Mouse (Mus musculus): Measurements from ENCODE around the gene Tfpi. TPM values are rescaled to one million over a fixed set of nuclear protein-coding genes. Genes with fewer than 3 reads are reported as not detected.

Tfpi gene
- polyA plus RNA-seq, 1 experiment: 2.4 TPM

DNA sequence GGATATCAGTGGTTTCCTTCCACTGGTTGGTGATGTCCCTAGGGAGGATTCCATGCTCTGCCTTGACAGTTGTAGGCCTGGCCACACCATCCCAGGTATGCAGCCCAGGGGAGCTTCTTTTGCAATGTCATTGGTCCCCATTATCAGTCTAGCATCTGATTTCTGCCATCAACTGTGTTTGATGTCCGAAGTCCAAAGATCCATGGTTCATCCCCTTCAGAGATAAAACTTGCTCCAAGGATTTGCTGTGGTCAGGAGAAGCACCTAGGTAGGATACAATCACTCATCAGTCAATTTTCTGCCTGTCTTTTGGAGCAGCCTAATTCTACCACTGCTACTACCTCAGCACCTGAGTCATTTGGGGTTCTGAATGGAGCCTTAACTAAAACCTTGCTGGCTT lies 15.1 kb upstream of the Tfpi start:
- Histone ChIP-seq H3K27ac (ENCODE audit: insufficient read depth, low read length) (no peak overlapping the region), H3K4me1 (ENCODE audit: control insufficient read depth, insufficient read depth, low read length) (no peaks in the 10 kb centered on the region), H3K27me3 (ENCODE audit: control insufficient read depth, insufficient read depth, low read length) (no peaks in the 10 kb centered on the region), H3K4me3 (replicated peaks; ENCODE audit: insufficient read depth, low read depth, low read length) (no peak overlapping the region)
- WGBS: 61% methylated on average over 1 of the region's 1 CpGs
- no peak for DNase-seq
- TF ChIP-seq CTCF (IDR thresholded peaks at IDR 0.05; ENCODE audit: borderline replicate concordance, insufficient read depth, low read depth, low read length) (no peak), POLR2A (IDR thresholded peaks at IDR 0.05; ENCODE audit: borderline replicate concordance, insufficient read depth, low read length) (no peak)

DNA sequence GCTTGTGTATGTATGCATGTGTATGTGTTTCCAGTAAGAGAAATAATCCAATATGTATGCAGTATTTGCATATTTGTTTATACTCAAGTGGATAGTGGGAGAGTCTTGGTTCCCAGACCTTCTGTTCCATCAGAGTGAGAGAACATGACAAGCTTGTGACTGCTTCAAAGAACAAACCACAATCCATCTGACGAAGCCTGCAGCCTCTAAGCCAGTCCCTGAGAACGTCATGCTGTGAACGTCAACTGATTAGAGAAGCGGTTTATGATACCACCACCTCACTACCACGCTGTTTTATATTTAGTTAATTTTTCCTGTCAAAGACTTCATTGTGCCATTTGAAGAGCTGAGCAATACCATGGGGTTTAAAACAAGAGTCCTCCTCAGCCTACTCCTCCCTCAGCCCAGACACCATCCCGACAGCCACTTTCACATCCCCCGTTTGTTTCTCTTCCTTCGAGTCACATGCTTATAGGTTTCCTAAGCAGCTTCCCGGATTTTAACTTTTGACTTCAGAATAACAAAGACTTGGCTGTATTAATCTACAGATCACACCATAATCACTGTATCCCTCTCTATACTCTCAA lies 11.2 kb upstream of the Tfpi start:
- Histone ChIP-seq H3K4me1 (ENCODE audit: control insufficient read depth, insufficient read depth, low read length) (no peaks in the 10 kb centered on the region), H3K27me3 (ENCODE audit: control insufficient read depth, insufficient read depth, low read length) (no peaks in the 10 kb centered on the region), H3K27ac (ENCODE audit: insufficient read depth, low read length) (no peak overlapping the region), H3K4me3 (replicated peaks; ENCODE audit: insufficient read depth, low read depth, low read length) (no peak overlapping the region)
- no peak for DNase-seq
- 29% methylated on average over 9 of the region's 9 CpGs for WGBS
- TF ChIP-seq POLR2A (IDR thresholded peaks at IDR 0.05; ENCODE audit: borderline replicate concordance, insufficient read depth, low read length) (no peak), CTCF (IDR thresholded peaks at IDR 0.05; ENCODE audit: borderline replicate concordance, insufficient read depth, low read depth, low read length) (no peak)

GRCm38 (mm10) chr2:84481863-84482262 lies 5.3 kb upstream of the Tfpi start:
- Histone ChIP-seq H3K27me3 (ENCODE audit: control insufficient read depth, insufficient read depth, low read length) (no peaks in the 10 kb centered on the region), H3K4me3 (replicated peaks; ENCODE audit: insufficient read depth, low read depth, low read length) (no peak overlapping the region), H3K4me1 (ENCODE audit: control insufficient read depth, insufficient read depth, low read length) (no peaks in the 10 kb centered on the region), H3K27ac (ENCODE audit: insufficient read depth, low read length) (no peak overlapping the region)
- TF ChIP-seq POLR2A (IDR thresholded peaks at IDR 0.05; ENCODE audit: borderline replicate concordance, insufficient read depth, low read length) (no peak), CTCF (IDR thresholded peaks at IDR 0.05; ENCODE audit: borderline replicate concordance, insufficient read depth, low read depth, low read length) (no peak)
- DNase-seq: peak in 1 of 2 experiments; percentile 5
- 49% methylated on average over 7 of the region's 7 CpGs for WGBS

DNA sequence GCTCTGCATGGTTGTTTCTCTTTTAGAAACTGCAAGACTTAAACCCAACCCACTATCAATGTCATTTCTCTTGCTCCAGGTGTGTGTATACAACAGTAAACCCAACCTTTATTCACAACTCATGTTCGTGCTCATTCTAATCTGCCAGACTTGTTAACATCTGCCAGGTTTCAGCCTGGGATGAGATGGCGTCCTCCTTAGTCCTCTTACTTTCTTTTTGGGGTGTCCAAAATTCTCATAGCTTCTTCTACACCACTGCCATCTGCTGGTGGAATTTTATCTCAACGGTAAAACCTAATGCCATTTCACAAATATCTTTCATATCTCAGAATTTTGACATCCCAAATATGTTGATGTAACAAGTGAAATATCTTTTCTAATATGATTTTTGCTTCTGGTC lies 2.5 kb upstream of the Tfpi start:
- 15% methylated on average over 3 of the region's 3 CpGs for WGBS

DNA sequence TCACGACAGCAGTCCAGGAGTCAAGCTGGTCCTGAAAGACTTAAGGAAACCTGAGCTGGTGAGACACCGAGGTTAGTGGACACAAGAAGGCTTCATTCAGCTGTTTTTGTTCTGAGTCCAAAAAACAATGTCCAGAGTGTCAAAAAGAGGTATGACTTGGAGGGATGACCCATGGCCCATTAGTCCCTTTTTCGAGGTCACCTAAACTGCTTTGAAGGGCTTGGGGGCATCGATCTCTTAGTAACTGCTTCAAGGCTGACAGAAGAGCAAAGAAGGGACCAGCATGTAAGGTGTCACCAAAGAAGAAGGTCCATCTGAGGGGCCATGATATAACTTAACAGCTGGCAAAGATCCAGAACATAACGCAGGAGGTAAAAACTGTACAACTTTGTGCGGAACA lies 1.2 kb upstream of the Tfpi start:
- Histone ChIP-seq H3K4me1 (ENCODE audit: control insufficient read depth, insufficient read depth, low read length) (no peaks in the 10 kb centered on the region), H3K27me3 (ENCODE audit: control insufficient read depth, insufficient read depth, low read length) (no peaks in the 10 kb centered on the region), H3K27ac (ENCODE audit: insufficient read depth, low read length) (no peak overlapping the region), H3K4me3 (replicated peaks; ENCODE audit: insufficient read depth, low read depth, low read length) (no peak overlapping the region)
- no peak for TF ChIP-seq POLR2A (IDR thresholded peaks at IDR 0.05; ENCODE audit: borderline replicate concordance, insufficient read depth, low read length)
- TF ChIP-seq CTCF (IDR thresholded peaks at IDR 0.05; ENCODE audit: borderline replicate concordance, insufficient read depth, low read depth, low read length): no peak
- 94% methylated on average over 6 of the region's 6 CpGs for WGBS
- no peak for DNase-seq

More for the DNA sequence above, 2.5 kb upstream of the Tfpi start:
- Histone ChIP-seq H3K27me3 (ENCODE audit: control insufficient read depth, insufficient read depth, low read length) (no peaks in the 10 kb centered on the region), H3K4me1 (ENCODE audit: control insufficient read depth, insufficient read depth, low read length) (no peaks in the 10 kb centered on the region), H3K27ac (ENCODE audit: insufficient read depth, low read length) (no peak overlapping the region), H3K4me3 (replicated peaks; ENCODE audit: insufficient read depth, low read depth, low read length) (no peak overlapping the region)
- peak in 1 of 2 experiments; percentile 3 for DNase-seq
- TF ChIP-seq CTCF (IDR thresholded peaks at IDR 0.05; ENCODE audit: borderline replicate concordance, insufficient read depth, low read depth, low read length) (no peak), POLR2A (IDR thresholded peaks at IDR 0.05; ENCODE audit: borderline replicate concordance, insufficient read depth, low read length) (no peak)

- Histone ChIP-seq H3K4me1 (ENCODE audit: control insufficient read depth, insufficient read depth, low read length) (no peaks in the 10 kb centered on the region), H3K4me3 (replicated peaks; ENCODE audit: insufficient read depth, low read depth, low read length) (no peak overlapping the region), H3K27me3 (ENCODE audit: control insufficient read depth, insufficient read depth, low read length) (no peaks in the 10 kb centered on the region), H3K27ac (ENCODE audit: insufficient read depth, low read length) (no peak overlapping the region)
- TF ChIP-seq POLR2A (IDR thresholded peaks at IDR 0.05; ENCODE audit: borderline replicate concordance, insufficient read depth, low read length) (no peak), CTCF (IDR thresholded peaks at IDR 0.05; ENCODE audit: borderline replicate concordance, insufficient read depth, low read depth, low read length) (no peak)
- no peak for DNase-seq
- WGBS: 40% methylated on average over 3 of the region's 3 CpGs
Measured at GRCm38 (mm10) chr2:84476131-84476530, 444 bp downstream of the Tfpi start.

- H3K4me3 ChIP-seq (replicated peaks; ENCODE audit: insufficient read depth, low read depth, low read length): no peak overlapping the region
- no peaks in the 10 kb centered on the region for H3K27me3 ChIP-seq (ENCODE audit: control insufficient read depth, insufficient read depth, low read length)
- DNase-seq: no peak
- WGBS: 52% methylated on average over 1 of the region's 1 CpGs
- H3K27ac ChIP-seq (ENCODE audit: insufficient read depth, low read length): no peak overlapping the region
- no peak for TF ChIP-seq POLR2A (IDR thresholded peaks at IDR 0.05; ENCODE audit: borderline replicate concordance, insufficient read depth, low read length)
- TF ChIP-seq CTCF (IDR thresholded peaks at IDR 0.05; ENCODE audit: borderline replicate concordance, insufficient read depth, low read depth, low read length): no peak
- H3K4me1 ChIP-seq (ENCODE audit: control insufficient read depth, insufficient read depth, low read length): no peaks in the 10 kb centered on the region
Measured at GRCm38 (mm10) chr2:84475601-84476000, 974 bp downstream of the Tfpi start.

DNA sequence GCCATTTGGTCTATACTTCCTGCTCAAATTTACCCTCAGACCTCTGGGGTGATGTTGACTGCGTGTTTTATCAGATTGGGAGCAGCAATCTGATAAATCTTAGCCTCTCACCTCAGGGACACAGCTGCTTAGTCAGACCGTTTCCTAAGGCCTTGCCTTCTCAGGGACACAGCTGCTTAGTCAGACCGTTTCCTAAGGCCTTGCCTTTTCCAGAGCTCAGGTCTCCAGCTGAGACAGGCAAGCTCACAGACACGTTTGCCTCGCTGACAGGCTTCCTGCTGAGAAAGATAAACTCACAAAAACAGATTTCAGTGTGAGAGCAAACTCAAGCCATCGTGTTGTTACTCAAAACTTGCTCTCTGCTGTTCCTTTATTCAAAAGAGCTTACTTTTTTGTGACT lies 1.9 kb downstream of the Tfpi start:
- TF ChIP-seq POLR2A (IDR thresholded peaks at IDR 0.05; ENCODE audit: borderline replicate concordance, insufficient read depth, low read length) (no peak), CTCF (IDR thresholded peaks at IDR 0.05; ENCODE audit: borderline replicate concordance, insufficient read depth, low read depth, low read length) (no peak)
- no peak for DNase-seq
- H3K4me3 ChIP-seq (replicated peaks; ENCODE audit: insufficient read depth, low read depth, low read length): no peak overlapping the region
- WGBS: 20% methylated on average over 6 of the region's 6 CpGs
- no peak overlapping the region for H3K27ac ChIP-seq (ENCODE audit: insufficient read depth, low read length)
- no peaks in the 10 kb centered on the region for H3K27me3 ChIP-seq (ENCODE audit: control insufficient read depth, insufficient read depth, low read length)
- no peaks in the 10 kb centered on the region for H3K4me1 ChIP-seq (ENCODE audit: control insufficient read depth, insufficient read depth, low read length)
